Mouse (Mus musculus): ENCODE results near the gene Pcyt2. TPM values are rescaled to one million over a fixed set of nuclear protein-coding genes. Genes with fewer than 3 reads are reported as not detected.

Pcyt2 gene
- polyA plus RNA-seq, 1 experiment: 117 TPM

- no peak within 1 kb of the TSS for H3K4me3 ChIP-seq
These were observed 9.3 kb downstream of the Pcyt2 start, which contains the start of gene Npb for GRCm38 (mm10) chr11:120608241-120609034. Gene Npb, plus strand, starts transcription at chr11:120608477.

GRCm38 (mm10) chr11:120606764-120607163 is 11.0 kb downstream of the Pcyt2 start:
- peaks cover 14% of the 10 kb centered on the region for H3K36me3 ChIP-seq (ENCODE audit: control insufficient read depth, insufficient read depth)
- no peak overlapping the region for H3K4me2 ChIP-seq (ENCODE audit: low read depth)
- H3K79me2 ChIP-seq (ENCODE audit: control insufficient read depth, insufficient read depth): no peaks in the 10 kb centered on the region
- no peak overlapping the region for H3ac ChIP-seq (ENCODE audit: control insufficient read depth, insufficient read length)
- no peak overlapping the region for H3K4me3 ChIP-seq
- H3K27me3 ChIP-seq (ENCODE audit: control insufficient read depth, insufficient read depth, insufficient read length): no peaks in the 10 kb centered on the region
- TF ChIP-seq TCF12 (IDR thresholded peaks at IDR 0.05; ENCODE audit: insufficient read depth, poor library complexity, severe bottlenecking) (no peak), E2F4 (IDR thresholded peaks at IDR 0.05; ENCODE audit: insufficient read depth) (no peak), SRF (IDR thresholded peaks at IDR 0.05; ENCODE audit: control insufficient read depth, insufficient read length, low read depth) (no peak), MAX (IDR thresholded peaks at IDR 0.05; ENCODE audit: low read depth) (no peak), USF1 (IDR thresholded peaks at IDR 0.05; ENCODE audit: low read depth) (no peak), POLR2AphosphoS2 (IDR thresholded peaks at IDR 0.05; ENCODE audit: insufficient read length, low read depth) (no peak), MYOD1 (IDR thresholded peaks at IDR 0.05; ENCODE audit: control insufficient read depth in 1 of 3, insufficient read length in 2 of 3, low read depth in 2 of 3) (no peak), CEBPB (IDR thresholded peaks at IDR 0.05; ENCODE audit: insufficient read depth, poor library complexity, severe bottlenecking) (no peak)

More at GRCm38 (mm10) chr11:120608241-120609034, 9.3 kb downstream of the Pcyt2 start, which contains the start of gene Npb:
- H3K27me3 ChIP-seq (ENCODE audit: control insufficient read depth, insufficient read depth, insufficient read length): no peaks in the 10 kb centered on the region
- TF ChIP-seq MYOG (IDR thresholded peaks at IDR 0.05; ENCODE audit: control insufficient read depth in 1 of 3, insufficient read depth in 1 of 3, insufficient read length in 2 of 3, low read depth in 2 of 3): no peak
- peak; percentile 52 for TF ChIP-seq POLR2AphosphoS2 (IDR thresholded peaks at IDR 0.05; ENCODE audit: insufficient read length, low read depth)
- no peak for TF ChIP-seq TCF3 (IDR thresholded peaks at IDR 0.05; ENCODE audit: insufficient read length, low read depth)
- H3K4me2 ChIP-seq (ENCODE audit: low read depth): no peak within 1 kb of the TSS
- H3ac ChIP-seq (ENCODE audit: control insufficient read depth, insufficient read length): no peak within 1 kb of the TSS
- peaks cover 8% of the 10 kb centered on the region for H3K36me3 ChIP-seq (ENCODE audit: control insufficient read depth, insufficient read depth)
- H3K79me2 ChIP-seq (ENCODE audit: control insufficient read depth, insufficient read depth): no peaks in the 10 kb centered on the region

- no peak overlapping the region for H3K4me3 ChIP-seq
- peaks cover 14% of the 10 kb centered on the region for H3K36me3 ChIP-seq (ENCODE audit: control insufficient read depth, insufficient read depth)
- no peak overlapping the region for H3K4me2 ChIP-seq (ENCODE audit: low read depth)
- no peaks in the 10 kb centered on the region for H3K27me3 ChIP-seq (ENCODE audit: control insufficient read depth, insufficient read depth, insufficient read length)
- H3ac ChIP-seq (ENCODE audit: control insufficient read depth, insufficient read length): no peak overlapping the region
- TF ChIP-seq MYOG (IDR thresholded peaks at IDR 0.05; ENCODE audit: control insufficient read depth in 1 of 3, insufficient read depth in 1 of 3, insufficient read length in 2 of 3, low read depth in 2 of 3) (peak in 1 of 3 experiments; percentile 6), USF1 (IDR thresholded peaks at IDR 0.05; ENCODE audit: low read depth) (no peak)
- H3K79me2 ChIP-seq (ENCODE audit: control insufficient read depth, insufficient read depth): no peaks in the 10 kb centered on the region
These were observed 12.1 kb downstream of the Pcyt2 start for GRCm38 (mm10) chr11:120605667-120606066.

- Histone ChIP-seq H3ac (ENCODE audit: control insufficient read depth, insufficient read length) (no peak overlapping the region), H3K79me2 (ENCODE audit: control insufficient read depth, insufficient read depth) (peaks cover 18% of the 10 kb centered on the region), H3K4me2 (ENCODE audit: low read depth) (no peak overlapping the region), H3K4me3 (no peak overlapping the region), H3K27me3 (ENCODE audit: control insufficient read depth, insufficient read depth, insufficient read length) (no peaks in the 10 kb centered on the region), H3K36me3 (ENCODE audit: control insufficient read depth, insufficient read depth) (peaks cover 13% of the 10 kb centered on the region)
- TF ChIP-seq TCF3 (IDR thresholded peaks at IDR 0.05; ENCODE audit: insufficient read length, low read depth) (no peak), REST (IDR thresholded peaks at IDR 0.05; ENCODE audit: insufficient read depth, insufficient read length) (no peak), E2F4 (IDR thresholded peaks at IDR 0.05; ENCODE audit: insufficient read depth) (no peak), TCF12 (IDR thresholded peaks at IDR 0.05; ENCODE audit: insufficient read depth, poor library complexity, severe bottlenecking) (no peak), CEBPB (IDR thresholded peaks at IDR 0.05; ENCODE audit: insufficient read depth, poor library complexity, severe bottlenecking) (no peak), POLR2AphosphoS2 (IDR thresholded peaks at IDR 0.05; ENCODE audit: insufficient read length, low read depth) (no peak), MAX (IDR thresholded peaks at IDR 0.05; ENCODE audit: low read depth) (no peak), MYOG (IDR thresholded peaks at IDR 0.05; ENCODE audit: control insufficient read depth in 1 of 3, insufficient read depth in 1 of 3, insufficient read length in 2 of 3, low read depth in 2 of 3) (no peak), USF1 (IDR thresholded peaks at IDR 0.05; ENCODE audit: low read depth) (no peak), MYOD1 (IDR thresholded peaks at IDR 0.05; ENCODE audit: control insufficient read depth in 1 of 3, insufficient read length in 2 of 3, low read depth in 2 of 3) (no peak)
These were observed 14.2 kb downstream of the Pcyt2 start for GRCm38 (mm10) chr11:120603545-120603944.

GRCm38 (mm10) chr11:120600716-120601115 is 17.0 kb downstream of the Pcyt2 start:
- H3K27me3 ChIP-seq (ENCODE audit: control insufficient read depth, insufficient read depth, insufficient read length): no peaks in the 10 kb centered on the region
- peaks cover 40% of the 10 kb centered on the region for H3K79me2 ChIP-seq (ENCODE audit: control insufficient read depth, insufficient read depth)
- H3ac ChIP-seq (ENCODE audit: control insufficient read depth, insufficient read length): no peak overlapping the region
- TF ChIP-seq MAX (IDR thresholded peaks at IDR 0.05; ENCODE audit: low read depth): no peak
- no peak for TF ChIP-seq POLR2AphosphoS2 (IDR thresholded peaks at IDR 0.05; ENCODE audit: insufficient read length, low read depth)
- TF ChIP-seq POLR2A (IDR thresholded peaks at IDR 0.05; ENCODE audit: insufficient read length, low read depth): no peak
- TF ChIP-seq MYOD1 (IDR thresholded peaks at IDR 0.05; ENCODE audit: control insufficient read depth in 1 of 3, insufficient read length in 2 of 3, low read depth in 2 of 3): no peak
- TF ChIP-seq USF1 (IDR thresholded peaks at IDR 0.05; ENCODE audit: low read depth): no peak
- no peak for TF ChIP-seq MYOG (IDR thresholded peaks at IDR 0.05; ENCODE audit: control insufficient read depth in 1 of 3, insufficient read depth in 1 of 3, insufficient read length in 2 of 3, low read depth in 2 of 3)
- no peak for TF ChIP-seq TCF3 (IDR thresholded peaks at IDR 0.05; ENCODE audit: insufficient read length, low read depth)
- no peak for TF ChIP-seq TCF12 (IDR thresholded peaks at IDR 0.05; ENCODE audit: insufficient read depth, poor library complexity, severe bottlenecking)
- TF ChIP-seq E2F4 (IDR thresholded peaks at IDR 0.05; ENCODE audit: insufficient read depth): no peak
- TF ChIP-seq REST (IDR thresholded peaks at IDR 0.05; ENCODE audit: insufficient read depth, insufficient read length): no peak
- no peak for TF ChIP-seq SRF (IDR thresholded peaks at IDR 0.05; ENCODE audit: control insufficient read depth, insufficient read length, low read depth)
- TF ChIP-seq CEBPB (IDR thresholded peaks at IDR 0.05; ENCODE audit: insufficient read depth, poor library complexity, severe bottlenecking): no peak
- no peak overlapping the region for H3K4me3 ChIP-seq
- H3K36me3 ChIP-seq (ENCODE audit: control insufficient read depth, insufficient read depth): peaks cover 22% of the 10 kb centered on the region
- H3K4me2 ChIP-seq (ENCODE audit: low read depth): no peak overlapping the region
